Mouse (Mus musculus) kidney, postnatal 14 days (tissue): ENCODE results near the gene Cst10.

Experiments used
- DNase-seq: peaks from one replicate; pipeline ENCODE4 v3.0.0; 2022; ENCODE audit warnings: mixed read lengths

Cst10 gene

DNA sequence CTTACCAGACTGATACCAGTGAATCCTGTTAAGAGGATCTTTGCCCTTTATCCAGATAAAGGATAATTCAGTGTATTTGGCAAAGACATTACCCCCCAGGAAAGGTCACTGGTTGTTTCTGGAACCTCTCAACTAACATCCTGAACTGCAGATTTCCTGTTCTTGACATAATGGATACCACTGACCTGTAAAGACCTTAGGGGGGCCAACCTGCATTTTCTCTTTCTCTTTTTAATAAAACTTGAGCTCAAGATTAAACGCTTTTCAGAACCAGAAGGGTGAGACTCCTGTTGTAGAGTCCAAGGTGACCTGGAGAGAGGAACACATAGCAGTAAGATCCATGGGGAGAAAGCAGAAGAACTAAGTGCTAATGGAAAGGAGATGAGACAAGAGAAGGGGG, at the start of gene Cst10:
Cst10 (plus strand) TSS at position 301 of the 400 bp plus-strand sequence.
- DNase-seq, result no peak

DNA sequence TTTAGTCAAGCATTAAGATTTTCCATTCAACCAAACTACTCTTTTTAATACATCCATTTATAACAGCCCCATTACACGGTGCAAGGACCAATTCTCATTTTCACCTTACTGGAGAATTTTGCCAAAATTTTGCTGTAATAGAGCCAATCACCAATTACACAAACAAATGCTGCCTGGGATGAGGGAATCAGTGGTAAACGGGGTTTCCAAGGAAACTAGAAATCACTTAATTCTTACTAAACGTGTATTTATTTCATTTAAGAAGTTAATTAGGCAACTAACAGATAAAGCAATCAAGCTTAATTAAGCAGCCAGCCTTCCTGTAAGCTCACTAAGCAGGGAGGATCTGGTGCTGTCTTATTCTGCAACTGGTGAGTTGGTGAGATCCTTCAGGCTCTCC, 11.9 kb upstream of the Cst10 start:
- no peak for DNase-seq

DNA sequence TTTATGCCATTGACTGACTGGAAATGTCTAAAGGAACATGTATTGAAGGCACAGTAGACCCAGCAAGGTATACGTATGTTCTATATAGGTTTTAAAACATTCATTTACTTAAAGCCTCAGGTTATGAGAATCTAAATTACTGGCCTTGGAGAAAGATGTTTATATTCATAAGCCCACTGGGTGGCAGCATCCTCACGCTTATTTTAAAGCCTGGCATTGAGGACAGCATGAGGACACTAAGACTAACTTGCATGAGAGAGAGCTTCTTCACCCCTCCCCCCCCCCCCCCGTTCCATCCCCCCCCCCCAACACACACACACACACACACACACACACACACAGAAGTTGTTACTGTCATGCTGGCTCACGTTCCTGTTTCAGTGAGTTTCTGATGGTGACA, 17.7 kb downstream of the Cst10 start:
- DNase-seq, result peak; percentile 2
